Mouse (Mus musculus) MEL (cell line): Measurements from ENCODE around the gene Tnfsf13b. TPM values are rescaled to one million over a fixed set of nuclear protein-coding genes. Genes with fewer than 3 reads are reported as not detected.

Experiments
- DNase-seq: peaks from one replicate; pipeline ENCODE4 v3.0.0; 2011; ENCODE audit warnings: low read depth, low spot score
- H3K27ac ChIP-seq: 2 replicates; pipeline ENCODE4 v1.5.1; 2012; ENCODE audit warnings: low read depth, mild to moderate bottlenecking, control low read depth, low read length, moderate library complexity; ENCODE audit not compliant: control insufficient read depth
- H3K27me3 ChIP-seq, 2 experiments: fragments of 150-350 bp in 1 of 2; sonication (generic) in 1 of 2; 2 replicates each; pipeline ENCODE4 v1.6.1; 2012; ENCODE audit warnings: low read length in 2 of 2, mild to moderate bottlenecking in 2 of 2, improper control_type of control experiment in 1 of 2, moderate library complexity in 1 of 2; ENCODE audit not compliant: insufficient read depth in 2 of 2, control insufficient read depth in 1 of 2
- H3K36me3 ChIP-seq, 2 experiments: 2 replicates each; pipeline ENCODE4 v1.6.1; 2012 to 2014; ENCODE audit warnings: low read length in 2 of 2, improper control_type of control experiment in 1 of 2, inconsistent platforms in 1 of 2, mild to moderate bottlenecking in 1 of 2; ENCODE audit not compliant: insufficient read depth in 2 of 2, control insufficient read depth in 1 of 2
- H3K4me1 ChIP-seq, 2 experiments: fragments of 150-350 bp in 1 of 2; sonication (generic) in 1 of 2; 2 replicates each; pipeline ENCODE4 v1.6.1; 2012; ENCODE audit warnings: low read length in 2 of 2, improper control_type of control experiment in 1 of 2, mild to moderate bottlenecking in 1 of 2; ENCODE audit not compliant: insufficient read depth in 2 of 2, control insufficient read depth in 1 of 2
- H3K4me3 ChIP-seq, 2 experiments: fragments of 150-350 bp in 1 of 2; sonication (generic) in 1 of 2; 2 replicates each; pipeline ENCODE4 v1.5.1; 2012; ENCODE audit warnings: low read depth in 2 of 2, low read length in 2 of 2, mild to moderate bottlenecking in 2 of 2, moderate library complexity in 2 of 2, control low read depth in 1 of 2, improper control_type of control experiment in 1 of 2; ENCODE audit not compliant: control insufficient read depth in 1 of 2, insufficient read depth in 1 of 2
- H3K79me2 ChIP-seq: 2 replicates; pipeline ENCODE4 v1.6.1; 2012; ENCODE audit warnings: mild to moderate bottlenecking, low read length, moderate library complexity; ENCODE audit not compliant: control insufficient read depth, poor library complexity, insufficient read depth
- H3K9ac ChIP-seq: 2 replicates; pipeline ENCODE4 v1.6.1; 2012; ENCODE audit warnings: low read depth, mild to moderate bottlenecking, control low read depth, low read length, moderate library complexity; ENCODE audit not compliant: control insufficient read depth, poor library complexity, severe bottlenecking
- H3K9me3 ChIP-seq: fragments of 150-350 bp; sonication (generic); replicated peaks from 2 replicates; pipeline ENCODE4 v1.6.1; 2012; ENCODE audit warnings: mild to moderate bottlenecking, low read length, improper control_type of control experiment, moderate library complexity; ENCODE audit not compliant: insufficient read depth
- BHLHE40 ChIP-seq: IDR thresholded peaks from 2 replicates; pipeline ENCODE4 v1.6.1; 2012; ENCODE audit warnings: low read depth, mild to moderate bottlenecking, inconsistent platforms, low read length, improper control_type of control experiment, borderline replicate concordance
- CHD1 ChIP-seq: IDR thresholded peaks from 2 replicates; pipeline ENCODE4 v1.6.1; 2012; ENCODE audit warnings: low read depth, mild to moderate bottlenecking, inconsistent platforms, low read length, improper control_type of control experiment
- CHD2 ChIP-seq: IDR thresholded peaks from 2 replicates; pipeline ENCODE4 v1.6.1; 2011; ENCODE audit warnings: low read length, improper control_type of control experiment
- CTCF ChIP-seq, 3 experiments: IDR thresholded peaks in 2 of 3; conservative IDR thresholded peaks in 1 of 3; 2 replicates each; pipeline ENCODE4 v1.5.1; 2011 to 2012; ENCODE audit warnings: low read length in 3 of 3, low read depth in 2 of 3, mild to moderate bottlenecking in 2 of 3, improper control_type of control experiment in 1 of 3, inconsistent platforms in 1 of 3, mixed read lengths in 1 of 3, moderate library complexity in 1 of 3; ENCODE audit not compliant: control insufficient read depth in 1 of 3, insufficient read depth in 1 of 3, poor library complexity in 1 of 3, severe bottlenecking in 1 of 3
- E2F4 ChIP-seq: IDR thresholded peaks from 2 replicates; pipeline ENCODE4 v1.6.1; 2011; ENCODE audit warnings: low read depth, low read length, improper control_type of control experiment, borderline replicate concordance
- ELF1 ChIP-seq: IDR thresholded peaks from 2 replicates; pipeline ENCODE4 v1.6.1; 2014; ENCODE audit warnings: low read depth, mild to moderate bottlenecking, inconsistent platforms, low read length, improper control_type of control experiment, moderate library complexity
- EP300 ChIP-seq, 2 experiments: IDR thresholded peaks; 2 replicates each; pipeline ENCODE4 v1.6.1; 2011; ENCODE audit warnings: improper control_type of control experiment in 2 of 2, low read length in 2 of 2, low read depth in 1 of 2, mild to moderate bottlenecking in 1 of 2
- GABPA ChIP-seq: IDR thresholded peaks from 2 replicates; pipeline ENCODE4 v1.6.1; 2012; ENCODE audit warnings: low read depth, mild to moderate bottlenecking, inconsistent platforms, low read length, improper control_type of control experiment, moderate library complexity
- GATA1 ChIP-seq: IDR thresholded peaks from 2 replicates; pipeline ENCODE4 v1.6.1; 2011; ENCODE audit warnings: low read depth, low read length, improper control_type of control experiment
- HCFC1 ChIP-seq: IDR thresholded peaks from 2 replicates; pipeline ENCODE4 v1.6.1; 2012; ENCODE audit warnings: low read depth, mild to moderate bottlenecking, inconsistent platforms, low read length, improper control_type of control experiment, moderate library complexity
- MAFK ChIP-seq: IDR thresholded peaks from 2 replicates; pipeline ENCODE4 v1.6.1; 2011; ENCODE audit warnings: low read depth, mild to moderate bottlenecking, low read length, improper control_type of control experiment, borderline replicate concordance
- MAX ChIP-seq: IDR thresholded peaks from 2 replicates; pipeline ENCODE4 v1.6.1; 2011; ENCODE audit warnings: low read length, improper control_type of control experiment
- MAZ ChIP-seq: IDR thresholded peaks from 2 replicates; pipeline ENCODE4 v1.6.1; 2012; ENCODE audit warnings: low read depth, mild to moderate bottlenecking, inconsistent platforms, low read length, improper control_type of control experiment
- MYC ChIP-seq: IDR thresholded peaks from 2 replicates; pipeline ENCODE4 v1.6.1; 2011; ENCODE audit warnings: low read depth, mild to moderate bottlenecking, low read length, improper control_type of control experiment, moderate library complexity
- NRF1 ChIP-seq: IDR thresholded peaks from 2 replicates; pipeline ENCODE4 v1.6.1; 2014; ENCODE audit warnings: low read depth, mild to moderate bottlenecking, inconsistent platforms, low read length, improper control_type of control experiment, moderate library complexity; ENCODE audit not compliant: poor library complexity, insufficient read depth, severe bottlenecking
- POLR2AphosphoS2 ChIP-seq: IDR thresholded peaks from 2 replicates; pipeline ENCODE4 v1.6.1; 2011; ENCODE audit warnings: low read length, improper control_type of control experiment
- RCOR1 ChIP-seq: IDR thresholded peaks from 2 replicates; pipeline ENCODE4 v1.6.1; 2012; ENCODE audit warnings: low read depth, mild to moderate bottlenecking, inconsistent platforms, low read length, improper control_type of control experiment
- TAL1 ChIP-seq: IDR thresholded peaks from 2 replicates; pipeline ENCODE4 v1.6.1; 2012; ENCODE audit warnings: mild to moderate bottlenecking, inconsistent platforms, low read length, moderate library complexity, mixed read lengths
- TCF12 ChIP-seq: IDR thresholded peaks from 2 replicates; pipeline ENCODE4 v1.6.1; 2014; ENCODE audit warnings: low read depth, mild to moderate bottlenecking, inconsistent platforms, low read length, improper control_type of control experiment, moderate library complexity
- UBTF ChIP-seq: IDR thresholded peaks from 2 replicates; pipeline ENCODE4 v1.6.1; 2012; ENCODE audit warnings: low read depth, mild to moderate bottlenecking, inconsistent platforms, low read length, improper control_type of control experiment, moderate library complexity, borderline replicate concordance; ENCODE audit not compliant: insufficient read depth
- USF1 ChIP-seq: IDR thresholded peaks from 2 replicates; pipeline ENCODE4 v1.6.1; 2014; ENCODE audit warnings: low read depth, mild to moderate bottlenecking, inconsistent platforms, low read length, improper control_type of control experiment, moderate library complexity
- ZC3H11A ChIP-seq: IDR thresholded peaks from 2 replicates; pipeline ENCODE4 v1.6.1; 2012; ENCODE audit warnings: low read depth, mild to moderate bottlenecking, inconsistent platforms, low read length, improper control_type of control experiment
- ZKSCAN1 ChIP-seq: IDR thresholded peaks from 2 replicates; pipeline ENCODE4 v1.6.1; 2012; ENCODE audit warnings: low read depth, mild to moderate bottlenecking, inconsistent platforms, low read length, improper control_type of control experiment, moderate library complexity
- ZMIZ1 ChIP-seq: IDR thresholded peaks from 2 replicates; pipeline ENCODE4 v1.6.1; 2012; ENCODE audit warnings: low read depth, mild to moderate bottlenecking, inconsistent platforms, low read length, improper control_type of control experiment, moderate library complexity
- polyA plus RNA-seq, 2 experiments: library from polyadenylated mRNA; stranded (reverse) in 1 of 2; unstranded in 1 of 2; fragments of >175 nt in 1 of 2; fragments of >200 nt in 1 of 2; gene quantifications; 2 replicates each; pipeline versions ENCODE4 v1.2.1 to v1.2.4; 2012; ENCODE audit warnings: low replicate concordance in 2 of 2, low read depth in 1 of 2; ENCODE audit not compliant: insufficient read length in 2 of 2, insufficient read depth in 1 of 2, missing spikeins in 1 of 2
- total RNA-seq: library from RNA; depleted of rRNA; stranded (reverse); fragments of 300-350 nt; gene quantifications from 2 replicates; pipeline ENCODE4 v1.2.3, GENCODE M21; 2012

Gene Tnfsf13b
- total and polyA plus RNA-seq, 3 experiments = 0.14 TPM; not detected in 2

DNA sequence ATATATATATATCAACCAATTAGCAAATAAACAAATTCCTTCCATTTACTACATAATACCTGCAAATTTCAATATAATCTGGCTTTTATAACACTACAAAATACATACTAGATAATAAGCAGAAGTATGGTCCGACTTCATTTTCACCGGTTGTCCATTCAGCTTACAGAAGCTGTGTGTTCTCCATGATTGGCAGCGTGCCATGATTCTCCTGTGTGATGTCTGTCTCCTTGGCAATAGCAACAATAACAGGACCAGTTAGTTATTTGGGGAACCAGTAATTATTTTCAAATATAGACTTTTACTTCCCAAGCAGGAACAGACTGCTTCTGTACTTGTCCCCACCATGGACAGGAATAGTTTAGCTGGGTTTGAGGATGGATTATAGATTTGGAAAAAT lies 11.0 kb downstream of the Tnfsf13b start:
- Histone ChIP-seq H3K4me3 (no peak overlapping the region), H3K27me3 (no peaks in the 10 kb centered on the region; a peak in 1 of 4 replicates), H3K36me3 (no peaks in the 10 kb centered on the region), H3K79me2 (no peaks in the 10 kb centered on the region), H3K27ac (no peak overlapping the region), H3K9ac (no peak overlapping the region), H3K9me3 (no peaks in the 10 kb centered on the region), H3K4me1 (no peaks in the 10 kb centered on the region)
- TF ChIP-seq TAL1 (no peak), TCF12 (no peak), MAFK (no peak), ZC3H11A (no peak), UBTF (no peak), CTCF (IDR thresholded peaks at IDR 0.05 in 2 of 3, conservative IDR thresholded peaks at IDR 0.05 in 1 of 3; ENCODE audit: control insufficient read depth in 1 of 3, insufficient read depth in 1 of 3, low read depth in 2 of 3, low read length in 3 of 3, poor library complexity in 1 of 3, severe bottlenecking in 1 of 3) (no peak), NRF1 (no peak), MAZ (no peak), ZKSCAN1 (no peak), ELF1 (no peak), POLR2AphosphoS2 (no peak), RCOR1 (no peak), MAX (no peak), USF1 (no peak)
- DNase-seq = no peak

DNA sequence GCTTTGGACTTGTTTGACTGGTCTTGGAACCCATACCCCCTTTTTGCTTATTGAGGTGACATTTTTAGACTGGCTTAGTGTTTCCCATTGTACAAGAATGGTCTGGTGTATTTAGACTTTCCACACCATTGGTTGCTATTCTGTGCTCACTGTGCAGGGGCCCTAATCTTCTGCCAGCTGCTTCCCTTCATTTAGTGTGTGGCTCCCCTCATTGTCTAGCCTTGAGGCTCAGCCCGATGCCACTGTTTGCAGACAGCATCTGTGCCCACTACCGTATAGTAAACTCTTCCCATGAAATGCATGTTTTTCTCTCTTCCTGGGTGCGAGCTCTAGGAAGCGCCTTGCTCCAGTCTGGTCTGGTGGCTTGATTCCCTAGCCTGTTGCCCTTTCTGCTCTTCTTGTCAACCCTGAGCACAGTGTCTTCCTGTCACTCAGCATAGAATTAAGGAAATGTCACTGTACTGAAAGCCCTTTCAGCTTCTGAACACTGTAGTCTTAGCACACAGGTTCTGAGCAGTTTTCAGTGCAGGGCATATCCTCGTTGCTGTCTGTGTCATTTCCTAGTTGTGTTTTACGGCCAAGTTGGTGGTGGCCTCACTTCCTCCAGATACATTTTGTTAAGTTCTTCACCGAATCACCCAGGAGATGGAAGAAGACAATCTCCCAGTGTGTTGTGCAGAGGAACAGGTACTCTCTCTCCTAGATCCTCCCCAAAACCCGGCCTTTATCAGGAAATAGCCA lies 24.2 kb downstream of the Tnfsf13b start:
- Histone ChIP-seq H3K4me1 (no peaks in the 10 kb centered on the region), H3K79me2 (no peaks in the 10 kb centered on the region), H3K27ac (no peak overlapping the region), H3K36me3 (no peaks in the 10 kb centered on the region), H3K27me3 (no peaks in the 10 kb centered on the region), H3K9me3 (no peaks in the 10 kb centered on the region), H3K9ac (no peak overlapping the region), H3K4me3 (no peak overlapping the region)
- no peak for DNase-seq
- no peak for TF ChIP-seq EP300 (IDR thresholded peaks at IDR 0.05; ENCODE audit: low read depth in 1 of 2, low read length in 2 of 2)
- no peak for TF ChIP-seq E2F4
- no peak for TF ChIP-seq UBTF
- TF ChIP-seq BHLHE40 = no peak
- TF ChIP-seq RCOR1 = no peak
- no peak for TF ChIP-seq GABPA
- TF ChIP-seq CTCF (IDR thresholded peaks at IDR 0.05 in 2 of 3, conservative IDR thresholded peaks at IDR 0.05 in 1 of 3; ENCODE audit: control insufficient read depth in 1 of 3, insufficient read depth in 1 of 3, low read depth in 2 of 3, low read length in 3 of 3, poor library complexity in 1 of 3, severe bottlenecking in 1 of 3) = no peak
- no peak for TF ChIP-seq CHD1
- TF ChIP-seq MAFK = no peak
- TF ChIP-seq ZMIZ1 = no peak
- no peak for TF ChIP-seq USF1
- no peak for TF ChIP-seq HCFC1
- no peak for TF ChIP-seq ELF1
- no peak for TF ChIP-seq CHD2
- TF ChIP-seq MYC = no peak
- TF ChIP-seq GATA1 = no peak
